Mouse (Mus musculus) MEL (cell line): ENCODE data around the gene Ugt1a2. TPM values are rescaled to one million over a fixed set of nuclear protein-coding genes. Genes with fewer than 3 reads are reported as not detected.

Experiments used
- DNase-seq: peaks from one replicate; pipeline ENCODE4 v3.0.0; 2011; ENCODE audit warnings: low read depth, low spot score
- H3K27ac ChIP-seq: 2 replicates; pipeline ENCODE4 v1.5.1; 2012; ENCODE audit warnings: low read depth, mild to moderate bottlenecking, control low read depth, low read length, moderate library complexity; ENCODE audit not compliant: control insufficient read depth
- H3K27me3 ChIP-seq, 2 experiments: fragments of 150-350 bp in 1 of 2; sonication (generic) in 1 of 2; 2 replicates each; pipeline ENCODE4 v1.6.1; 2012; ENCODE audit warnings: low read length in 2 of 2, mild to moderate bottlenecking in 2 of 2, improper control_type of control experiment in 1 of 2, moderate library complexity in 1 of 2; ENCODE audit not compliant: insufficient read depth in 2 of 2, control insufficient read depth in 1 of 2
- H3K36me3 ChIP-seq, 2 experiments: 2 replicates each; pipeline ENCODE4 v1.6.1; 2012 to 2014; ENCODE audit warnings: low read length in 2 of 2, improper control_type of control experiment in 1 of 2, inconsistent platforms in 1 of 2, mild to moderate bottlenecking in 1 of 2; ENCODE audit not compliant: insufficient read depth in 2 of 2, control insufficient read depth in 1 of 2
- H3K4me1 ChIP-seq, 2 experiments: fragments of 150-350 bp in 1 of 2; sonication (generic) in 1 of 2; 2 replicates each; pipeline ENCODE4 v1.6.1; 2012; ENCODE audit warnings: low read length in 2 of 2, improper control_type of control experiment in 1 of 2, mild to moderate bottlenecking in 1 of 2; ENCODE audit not compliant: insufficient read depth in 2 of 2, control insufficient read depth in 1 of 2
- H3K4me3 ChIP-seq, 2 experiments: fragments of 150-350 bp in 1 of 2; sonication (generic) in 1 of 2; 2 replicates each; pipeline ENCODE4 v1.5.1; 2012; ENCODE audit warnings: low read depth in 2 of 2, low read length in 2 of 2, mild to moderate bottlenecking in 2 of 2, moderate library complexity in 2 of 2, control low read depth in 1 of 2, improper control_type of control experiment in 1 of 2; ENCODE audit not compliant: control insufficient read depth in 1 of 2, insufficient read depth in 1 of 2
- H3K79me2 ChIP-seq: 2 replicates; pipeline ENCODE4 v1.6.1; 2012; ENCODE audit warnings: mild to moderate bottlenecking, low read length, moderate library complexity; ENCODE audit not compliant: control insufficient read depth, poor library complexity, insufficient read depth
- H3K9ac ChIP-seq: 2 replicates; pipeline ENCODE4 v1.6.1; 2012; ENCODE audit warnings: low read depth, mild to moderate bottlenecking, control low read depth, low read length, moderate library complexity; ENCODE audit not compliant: control insufficient read depth, poor library complexity, severe bottlenecking
- H3K9me3 ChIP-seq: fragments of 150-350 bp; sonication (generic); replicated peaks from 2 replicates; pipeline ENCODE4 v1.6.1; 2012; ENCODE audit warnings: mild to moderate bottlenecking, low read length, improper control_type of control experiment, moderate library complexity; ENCODE audit not compliant: insufficient read depth
- CHD2 ChIP-seq: IDR thresholded peaks from 2 replicates; pipeline ENCODE4 v1.6.1; 2011; ENCODE audit warnings: low read length, improper control_type of control experiment
- E2F4 ChIP-seq: IDR thresholded peaks from 2 replicates; pipeline ENCODE4 v1.6.1; 2011; ENCODE audit warnings: low read depth, low read length, improper control_type of control experiment, borderline replicate concordance
- ELF1 ChIP-seq: IDR thresholded peaks from 2 replicates; pipeline ENCODE4 v1.6.1; 2014; ENCODE audit warnings: low read depth, mild to moderate bottlenecking, inconsistent platforms, low read length, improper control_type of control experiment, moderate library complexity
- ETS1 ChIP-seq: IDR thresholded peaks from 2 replicates; pipeline ENCODE4 v1.6.1; 2012; ENCODE audit warnings: low read depth, mild to moderate bottlenecking, inconsistent platforms, low read length, improper control_type of control experiment, moderate library complexity
- HCFC1 ChIP-seq: IDR thresholded peaks from 2 replicates; pipeline ENCODE4 v1.6.1; 2012; ENCODE audit warnings: low read depth, mild to moderate bottlenecking, inconsistent platforms, low read length, improper control_type of control experiment, moderate library complexity
- KAT2A ChIP-seq: conservative IDR thresholded peaks from 2 replicates; pipeline ENCODE4 v1.6.1; 2012; ENCODE audit warnings: low read depth, low read length, improper control_type of control experiment, inconsistent platforms
- MXI1 ChIP-seq: IDR thresholded peaks from 2 replicates; pipeline ENCODE4 v1.6.1; 2011; ENCODE audit warnings: mild to moderate bottlenecking, low read depth, low read length, improper control_type of control experiment
- MYB ChIP-seq: IDR thresholded peaks from 2 replicates; pipeline ENCODE4 v1.6.1; 2011; ENCODE audit warnings: mild to moderate bottlenecking, low read depth, low read length, improper control_type of control experiment
- MYC ChIP-seq: IDR thresholded peaks from 2 replicates; pipeline ENCODE4 v1.6.1; 2011; ENCODE audit warnings: low read depth, mild to moderate bottlenecking, low read length, improper control_type of control experiment, moderate library complexity
- NRF1 ChIP-seq: IDR thresholded peaks from 2 replicates; pipeline ENCODE4 v1.6.1; 2014; ENCODE audit warnings: low read depth, mild to moderate bottlenecking, inconsistent platforms, low read length, improper control_type of control experiment, moderate library complexity; ENCODE audit not compliant: poor library complexity, insufficient read depth, severe bottlenecking
- POLR2A ChIP-seq, 2 experiments: IDR thresholded peaks; 2 replicates each; pipeline ENCODE4 v1.6.1; 2011 to 2012; ENCODE audit warnings: low read length in 2 of 2, mild to moderate bottlenecking in 2 of 2, control low read depth in 1 of 2, improper control_type of control experiment in 1 of 2, low read depth in 1 of 2, moderate library complexity in 1 of 2; ENCODE audit not compliant: control insufficient read depth in 1 of 2, insufficient read depth in 1 of 2, poor library complexity in 1 of 2
- POLR2AphosphoS2 ChIP-seq: IDR thresholded peaks from 2 replicates; pipeline ENCODE4 v1.6.1; 2011; ENCODE audit warnings: low read length, improper control_type of control experiment
- RCOR1 ChIP-seq: IDR thresholded peaks from 2 replicates; pipeline ENCODE4 v1.6.1; 2012; ENCODE audit warnings: low read depth, mild to moderate bottlenecking, inconsistent platforms, low read length, improper control_type of control experiment
- SMC3 ChIP-seq: IDR thresholded peaks from 2 replicates; pipeline ENCODE4 v1.6.1; 2011; ENCODE audit warnings: low read depth, low read length, improper control_type of control experiment
- TBP ChIP-seq: IDR thresholded peaks from 2 replicates; pipeline ENCODE4 v1.8.0; 2011; ENCODE audit warnings: low read depth, low read length, improper control_type of control experiment
- ZNF384 ChIP-seq: IDR thresholded peaks from 2 replicates; pipeline ENCODE4 v1.6.1; 2012; ENCODE audit warnings: low read depth, mild to moderate bottlenecking, inconsistent platforms, low read length, improper control_type of control experiment
- polyA plus RNA-seq, 2 experiments: library from polyadenylated mRNA; stranded (reverse) in 1 of 2; unstranded in 1 of 2; fragments of >175 nt in 1 of 2; fragments of >200 nt in 1 of 2; gene quantifications; 2 replicates each; pipeline versions ENCODE4 v1.2.1 to v1.2.4; 2012; ENCODE audit warnings: low replicate concordance in 2 of 2, low read depth in 1 of 2; ENCODE audit not compliant: insufficient read length in 2 of 2, insufficient read depth in 1 of 2, missing spikeins in 1 of 2
- total RNA-seq: library from RNA; depleted of rRNA; stranded (reverse); fragments of 300-350 nt; gene quantifications from 2 replicates; pipeline ENCODE4 v1.2.3, GENCODE M21; 2012

Gene Ugt1a2
- total and polyA plus RNA-seq, 3 experiments, result not detected

DNA sequence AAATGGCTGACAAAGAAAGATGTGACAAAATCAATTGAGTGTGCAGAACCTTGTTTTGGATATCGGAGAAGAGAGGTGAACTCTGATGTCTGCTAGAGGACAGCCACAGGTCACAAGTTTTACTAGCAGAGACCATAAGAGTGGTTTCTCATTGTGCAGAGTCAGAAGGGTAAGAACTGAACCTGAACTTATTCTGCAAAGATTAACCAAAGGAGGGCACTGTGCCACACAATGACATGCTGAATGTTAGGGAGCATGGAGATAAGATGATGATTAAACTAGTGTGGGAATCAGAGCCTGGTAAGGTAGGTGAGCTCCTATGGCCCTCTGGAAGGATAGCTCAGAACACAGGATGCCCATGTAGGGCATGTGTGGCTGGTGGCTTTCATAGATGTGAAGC, 4.7 kb upstream of the Ugt1a2 start:
- Histone ChIP-seq H3K27me3 (peaks cover 2 to 3% of the 10 kb centered on the region in 2 experiments; a peak in 2 of 4 replicates), H3K9me3 (no peaks in the 10 kb centered on the region), H3K9ac (no peak overlapping the region), H3K4me3 (no peak overlapping the region), H3K79me2 (no peaks in the 10 kb centered on the region), H3K27ac (no peak overlapping the region), H3K36me3 (no peaks in the 10 kb centered on the region), H3K4me1 (no peaks in the 10 kb centered on the region)
- TF ChIP-seq ETS1 (no peak), SMC3 (no peak), E2F4 (no peak), RCOR1 (no peak), CHD2 (no peak), POLR2AphosphoS2 (no peak), POLR2A (IDR thresholded peaks at IDR 0.05; ENCODE audit: control insufficient read depth in 1 of 2, insufficient read depth in 1 of 2, low read depth in 1 of 2, low read length in 2 of 2, poor library complexity in 1 of 2) (no peak)
- DNase-seq, result no peak

DNA sequence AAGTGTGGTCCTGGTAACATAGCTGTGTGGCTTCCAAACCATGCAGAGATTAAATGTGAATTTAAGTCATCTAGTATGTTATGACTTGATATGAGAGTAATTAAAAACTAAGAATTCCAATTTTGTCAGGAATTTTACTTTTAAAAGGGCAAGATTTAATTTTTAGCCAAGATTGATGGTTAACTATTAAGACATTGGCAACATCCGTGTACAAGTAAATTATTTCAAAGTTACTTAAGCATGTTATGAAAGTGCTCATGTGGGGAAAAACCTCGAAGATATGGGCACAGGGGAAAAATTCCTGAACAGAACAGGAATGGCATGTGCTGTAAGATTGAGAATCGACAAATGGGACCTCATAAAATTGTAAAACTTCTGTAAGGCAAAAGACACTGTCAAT, 3.0 kb upstream of the Ugt1a2 start:
- H3K4me3 ChIP-seq, result no peak overlapping the region
- H3K27ac ChIP-seq, result no peak overlapping the region
- no peak for TF ChIP-seq MYB
- no peak for DNase-seq
- H3K36me3 ChIP-seq, result no peaks in the 10 kb centered on the region
- H3K9me3 ChIP-seq, result no peaks in the 10 kb centered on the region
- no peaks in the 10 kb centered on the region for H3K4me1 ChIP-seq
- no peaks in the 10 kb centered on the region for H3K79me2 ChIP-seq
- peaks cover 2 to 3% of the 10 kb centered on the region in 2 experiments; a peak in 2 of 4 replicates for H3K27me3 ChIP-seq
- no peak overlapping the region for H3K9ac ChIP-seq

DNA sequence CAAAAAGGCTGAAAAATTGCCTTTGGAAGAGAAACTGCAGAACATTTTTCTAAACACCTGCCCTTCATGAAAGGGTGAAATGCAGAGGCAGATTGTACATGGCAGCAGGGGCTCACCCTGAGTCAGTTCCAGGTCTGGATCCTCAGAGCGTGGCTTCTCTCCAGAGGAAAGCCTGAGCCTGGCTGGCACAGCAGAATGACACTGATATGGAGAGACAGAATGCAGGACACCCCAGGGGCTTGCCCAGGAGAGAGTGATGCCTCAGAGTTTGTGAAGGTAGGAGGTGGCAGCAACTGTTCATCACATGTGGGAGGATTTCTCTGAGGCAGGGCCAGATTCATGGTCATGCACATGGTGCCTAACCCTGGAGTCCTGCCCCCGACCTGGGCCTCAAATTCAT, 405 bp upstream of the Ugt1a2 start:
- Histone ChIP-seq H3K4me1 (no peaks in the 10 kb centered on the region), H3K9ac (no peak overlapping the region), H3K79me2 (no peaks in the 10 kb centered on the region), H3K27ac (no peak overlapping the region), H3K4me3 (no peak overlapping the region), H3K9me3 (no peaks in the 10 kb centered on the region), H3K27me3 (peaks cover 2 to 3% of the 10 kb centered on the region in 2 experiments; a peak in 2 of 4 replicates), H3K36me3 (no peaks in the 10 kb centered on the region)
- TF ChIP-seq MYC (no peak), TBP (no peak), KAT2A (no peak), ELF1 (no peak), HCFC1 (no peak), NRF1 (no peak), RCOR1 (no peak), MXI1 (no peak), SMC3 (no peak), ZNF384 (no peak)
- no peak for DNase-seq
